Mouse (Mus musculus) midbrain, postnatal 0 days (tissue): ENCODE data around the gene Kcnh5. TPM values are rescaled to one million over a fixed set of nuclear protein-coding genes. Genes with fewer than 3 reads are reported as not detected.

ENCODE experiments used
- ATAC-seq: fragments of 200-750 bp; cut with Nextera tagmentation; 2 replicates; pipeline ENCODE4 v1.8.0; 2017; ENCODE audit warnings: moderate number of reproducible peaks, mild to moderate bottlenecking, moderate TSS enrichment, moderate library complexity; ENCODE audit not compliant: low FRiP score
- DNase-seq: peaks from one replicate; pipeline ENCODE4 v3.0.0-alpha.2; 2015; ENCODE audit warnings: low spot score
- H3K27ac ChIP-seq: fragments of 300-500 bp; sonication (generic); 2 replicates; pipeline ENCODE4 v1.5.1; 2014; ENCODE audit warnings: low read depth, mild to moderate bottlenecking, low read length, mixed read lengths
- H3K27me3 ChIP-seq: fragments of 300-500 bp; sonication (generic); 2 replicates; pipeline ENCODE4 v1.6.1; 2014; ENCODE audit warnings: low read length, control low read depth, mixed read lengths; ENCODE audit not compliant: insufficient read depth
- H3K36me3 ChIP-seq: fragments of 300-500 bp; sonication (generic); 2 replicates; pipeline ENCODE4 v1.6.1; 2014; ENCODE audit warnings: low read length, control low read depth, mixed read lengths; ENCODE audit not compliant: insufficient read depth
- H3K4me1 ChIP-seq: fragments of 300-500 bp; sonication (generic); 2 replicates; pipeline ENCODE4 v1.6.1; 2014; ENCODE audit warnings: mild to moderate bottlenecking, control low read depth, antibody characterized with exemption, low read length, mixed read lengths; ENCODE audit not compliant: insufficient read depth
- H3K4me2 ChIP-seq: fragments of 300-500 bp; sonication (generic); 2 replicates; pipeline ENCODE4 v1.6.1; 2014; ENCODE audit warnings: low read depth, mild to moderate bottlenecking, low read length, mixed read lengths; ENCODE audit not compliant: poor library complexity, severe bottlenecking
- H3K4me3 ChIP-seq: fragments of 300-500 bp; sonication (generic); 2 replicates; pipeline ENCODE4 v1.5.1; 2014; ENCODE audit warnings: low read depth, mild to moderate bottlenecking, low read length, moderate library complexity
- H3K9ac ChIP-seq: fragments of 300-500 bp; sonication (generic); replicated peaks from 2 replicates; pipeline ENCODE4 v1.6.1; 2014; ENCODE audit warnings: mild to moderate bottlenecking, low read length, moderate library complexity, mixed read lengths; ENCODE audit not compliant: poor library complexity, severe bottlenecking
- H3K9me3 ChIP-seq: fragments of 300-500 bp; sonication (generic); 2 replicates; pipeline ENCODE4 v1.6.1; 2016; ENCODE audit warnings: low read length, control low read depth
- CTCF ChIP-seq: IDR thresholded peaks from 2 replicates; pipeline ENCODE4 v1.5.1; 2016; ENCODE audit warnings: antibody characterized with exemption, mild to moderate bottlenecking
- WGBS: fragments of 180-500 bp; shearing (Covaris S2); extraction: QIAGEN DNeasy Blood & Tissue Kit; methylation state at CpG from one replicate; pipeline ENCODE4 v1.1.7; 2014; 5-methylcytosine and 5-hydroxymethylcytosine counted together
- polyA plus RNA-seq: library from polyadenylated mRNA; unstranded; fragments of >200 nt; fragmentation: Nextera tagmentation; extraction: Ambion mirVana; gene quantifications from 2 replicates; pipeline ENCODE4 v1.2.1, GENCODE M21; 2015
- total RNA-seq: library from RNA; depleted of rRNA; stranded (reverse); fragments of >200 nt; gene quantifications from 2 replicates; pipeline ENCODE4 v1.2.3, GENCODE M21; 2014

The Kcnh5 gene
- total and polyA plus RNA-seq, 2 experiments from 2014 or later: 2.6 to 8.9 TPM

- WGBS: 37% methylated on average over 9 of the region's 9 CpGs
- Histone ChIP-seq H3K36me3 (no peaks in the 10 kb centered on the region), H3K9me3 (no peaks in the 10 kb centered on the region), H3K4me1 (no peaks in the 10 kb centered on the region), H3K27me3 (no peaks in the 10 kb centered on the region), H3K4me3 (no peak overlapping the region), H3K4me2 (no peak overlapping the region), H3K9ac (no peak overlapping the region), H3K27ac (no peak overlapping the region)
- no peak for TF ChIP-seq CTCF
- DNase-seq (peak; percentile 73), ATAC-seq (no peak)
These were observed 225.7 kb downstream of the Kcnh5 start for GRCm38 (mm10) chr12:74951124-74952115.

- Histone ChIP-seq H3K9ac (no peak overlapping the region), H3K9me3 (no peaks in the 10 kb centered on the region), H3K27ac (no peak overlapping the region), H3K4me2 (no peak overlapping the region), H3K4me1 (no peaks in the 10 kb centered on the region), H3K27me3 (no peaks in the 10 kb centered on the region), H3K36me3 (no peaks in the 10 kb centered on the region), H3K4me3 (no peak overlapping the region)
- WGBS: 80% methylated on average over 6 of the region's 6 CpGs
- no peak for TF ChIP-seq CTCF
- ATAC-seq: no peak
- no peak for DNase-seq
These were observed 275.8 kb downstream of the Kcnh5 start for GRCm38 (mm10) chr12:74901331-74901730.

- H3K4me3 ChIP-seq: no peak overlapping the region
- ATAC-seq (no peak), DNase-seq (no peak)
These were observed 276.4 kb downstream of the Kcnh5 start for GRCm38 (mm10) chr12:74900777-74901176.

GRCm38 (mm10) chr12:74899055-74899454 is 278.1 kb downstream of the Kcnh5 start:
- H3K27ac ChIP-seq: no peak overlapping the region
- H3K9me3 ChIP-seq: no peaks in the 10 kb centered on the region
- no peak for TF ChIP-seq CTCF
- no peak overlapping the region for H3K4me3 ChIP-seq
- no peaks in the 10 kb centered on the region for H3K36me3 ChIP-seq
- DNase-seq: no peak
- H3K9ac ChIP-seq: no peak overlapping the region
- no peak overlapping the region for H3K4me2 ChIP-seq
- H3K27me3 ChIP-seq: no peaks in the 10 kb centered on the region
- H3K4me1 ChIP-seq: no peaks in the 10 kb centered on the region
- ATAC-seq: no peak
- 87% methylated on average over 4 of the region's 4 CpGs for WGBS

More at GRCm38 (mm10) chr12:74900777-74901176, 276.4 kb downstream of the Kcnh5 start:
- Histone ChIP-seq H3K9ac (no peak overlapping the region), H3K4me1 (no peaks in the 10 kb centered on the region), H3K27me3 (no peaks in the 10 kb centered on the region), H3K9me3 (no peaks in the 10 kb centered on the region), H3K27ac (no peak overlapping the region), H3K36me3 (no peaks in the 10 kb centered on the region), H3K4me2 (no peak overlapping the region)
- TF ChIP-seq CTCF: no peak

GRCm38 (mm10) chr12:74898211-74898610 is 278.9 kb downstream of the Kcnh5 start:
- no peak for TF ChIP-seq CTCF
- Histone ChIP-seq H3K4me3 (no peak overlapping the region), H3K9me3 (no peaks in the 10 kb centered on the region), H3K27me3 (no peaks in the 10 kb centered on the region), H3K27ac (no peak overlapping the region), H3K36me3 (no peaks in the 10 kb centered on the region), H3K4me2 (no peak overlapping the region), H3K9ac (no peak overlapping the region), H3K4me1 (no peaks in the 10 kb centered on the region)
- DNase-seq: no peak
- no peak for ATAC-seq
- WGBS: 93% methylated on average over 9 of the region's 9 CpGs

GRCm38 (mm10) chr12:74894870-74895423 is 282.2 kb downstream of the Kcnh5 start:
- Histone ChIP-seq H3K9me3 (no peaks in the 10 kb centered on the region), H3K27ac (no peak overlapping the region), H3K36me3 (no peaks in the 10 kb centered on the region), H3K9ac (no peak overlapping the region), H3K4me2 (no peak overlapping the region), H3K4me1 (no peaks in the 10 kb centered on the region), H3K27me3 (no peaks in the 10 kb centered on the region), H3K4me3 (no peak overlapping the region)
- DNase-seq (no peak), ATAC-seq (no peak)
- WGBS: 89% methylated on average over 11 of the region's 11 CpGs
- TF ChIP-seq CTCF: no peak
